Mouse (Mus musculus) megakaryocyte, embryonic 14.5 days (primary cell): ENCODE measurements at regions not wholly inside any gene's neighbourhood (a gene's known extent, or its start where the extent isn't known, plus 50 kb on each side); places are given as distances from the start of the nearest gene placed in this dataset.

Source experiments
- FLI1 ChIP-seq: IDR thresholded peaks from 2 replicates; pipeline ENCODE4 v1.6.1; 2012; ENCODE audit warnings: low read length, inconsistent platforms, mixed read lengths
- GATA1 ChIP-seq: IDR thresholded peaks from 3 replicates; pipeline ENCODE4 v1.6.1; 2012; ENCODE audit warnings: mixed read lengths, low read length, inconsistent platforms, borderline replicate concordance

DNA sequence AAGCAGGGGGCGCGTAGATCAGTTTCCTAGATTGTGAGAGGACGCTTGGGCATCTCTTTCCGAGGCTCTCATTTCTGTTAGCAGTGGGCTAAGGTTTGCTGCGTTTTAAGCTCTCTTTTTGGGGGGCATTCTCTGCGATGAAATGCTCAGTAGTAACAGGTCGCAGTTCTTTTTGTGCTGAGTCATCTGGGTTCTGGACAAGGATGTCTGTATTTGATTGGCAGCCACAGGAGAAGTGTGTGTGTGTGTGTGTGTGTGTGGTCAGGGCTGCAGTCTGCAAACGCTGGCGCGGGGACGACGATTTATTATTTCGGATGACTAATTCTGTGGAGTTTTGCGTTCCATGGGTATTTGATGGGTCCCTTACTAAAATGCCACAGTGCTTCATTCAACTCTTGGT, 789.1 kb downstream of the Robo1 start:
- TF ChIP-seq GATA1 (no peak), FLI1 (no peak)
